8 mouse cellular contexts compared by ENCODE assay signal in the genomic region with DNA sequence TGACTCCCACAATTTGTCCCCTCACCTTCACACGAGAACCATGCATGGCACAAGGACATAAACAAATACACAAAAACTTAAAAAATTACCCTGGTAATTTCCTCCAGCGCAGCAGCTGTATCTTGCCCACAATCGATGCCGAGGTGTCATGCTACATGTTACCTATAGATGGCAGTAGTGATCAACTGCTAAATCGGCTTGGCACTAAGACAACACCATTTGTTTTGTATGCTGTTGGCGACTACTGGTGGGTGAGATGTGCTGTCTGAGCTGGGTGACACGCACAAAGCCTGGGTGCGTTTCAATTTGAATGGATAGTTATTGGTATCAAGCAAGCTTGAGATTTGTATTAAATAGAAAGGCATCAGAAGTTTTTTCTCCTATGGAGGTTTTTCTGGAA. TPM values are rescaled to one million over a fixed set of nuclear protein-coding genes. Genes with fewer than 3 reads are reported as not detected.
DNase-seq lines count a peak whose midpoint lies in the region; ATAC-seq and TF ChIP-seq lines count a peak whose summit lies in the region.

No protein-coding gene starts in this region.

- H3K4me1 ChIP-seq in cortical plate, adult 2 months (ENCODE audit: control insufficient read depth, insufficient read depth, low read length): no peaks in the 10 kb centered on the region
- H3K4me1 ChIP-seq in kidney, postnatal 0 days (replicated peaks; ENCODE audit: insufficient read depth, low read length): no peaks in the 10 kb centered on the region

- DNase-seq in R1 (ENCODE audit: low read depth, low spot score) (peak; percentile 66), liver (peak; percentile 50)
- peak; percentile 66 for DNase-seq in gastrocnemius, adult 18-20 months (ENCODE audit: low spot score)
- DNase-seq in kidney, postnatal 0 days (ENCODE audit: low spot score): peak; percentile 81
- DNase-seq in naive thymus-derived CD4-positive, alpha-beta T cell, adult 2 months (ENCODE audit: low read depth): peak; percentile 90
- DNase-seq in thymus, postnatal 14 days: peak; percentile 77

- no peaks in the 10 kb centered on the region for H3K9me3 ChIP-seq in kidney, postnatal 0 days (replicated peaks; ENCODE audit: low read length)

- no peak for TF ChIP-seq POLR2A in cortical plate, adult 2 months (IDR thresholded peaks at IDR 0.05; ENCODE audit: extremely low read depth, insufficient read depth, low read length)

- peak; percentile 99 for TF ChIP-seq CTCF in cortical plate, adult 2 months (IDR thresholded peaks at IDR 0.05; ENCODE audit: extremely low read depth, insufficient read depth, low read length)
- TF ChIP-seq CTCF in kidney, postnatal 0 days (IDR thresholded peaks at IDR 0.05; ENCODE audit: low read depth): peak; percentile 97

- H3K4me3 ChIP-seq in cortical plate, adult 2 months (ENCODE audit: insufficient read depth, low read length): no peak overlapping the region
- H3K4me3 ChIP-seq in kidney, postnatal 0 days (replicated peaks; ENCODE audit: low read depth, low read length): no peak overlapping the region

- no peak overlapping the region for H3K27ac ChIP-seq in cortical plate, adult 2 months (ENCODE audit: insufficient read depth, low read length)
- no peak overlapping the region for H3K27ac ChIP-seq in kidney, postnatal 0 days

- no peaks in the 10 kb centered on the region for H3K36me3 ChIP-seq in kidney, postnatal 0 days (ENCODE audit: insufficient read depth, low read length)

- no peaks in the 10 kb centered on the region for H3K27me3 ChIP-seq in kidney, postnatal 0 days (ENCODE audit: insufficient read depth, low read length)

- ATAC-seq in CD4-positive, CD25-positive, alpha-beta regulatory T cell, adult 4 months: peak; percentile 76
- no peak for ATAC-seq in kidney, postnatal 0 days (replicated peaks; ENCODE audit: low FRiP score, low read depth)

- 7% methylated on average over 8 of the region's 8 CpGs for WGBS in kidney, postnatal 0 days

- no peak overlapping the region for H3K4me2 ChIP-seq in kidney, postnatal 0 days (ENCODE audit: low read length)

- H3K9ac ChIP-seq in kidney, postnatal 0 days (ENCODE audit: low read depth, low read length): no peak overlapping the region

RNA-seq across cellular contexts. Expression of gene Cldn10, which starts 32.4 kb away (rescaled TPM):
- polyA plus RNA-seq in CD4-positive, CD25-positive, alpha-beta regulatory T cell, adult 4 months (2017; shearing (Covaris generic)): 1 to 10 TPM; 2.6 to 2.7 TPM
- 34.9 and 36.4 TPM in 2 replicates for polyA plus RNA-seq in cortical plate, adult 2 months (2012; rRNA removed)
- not detected for total RNA-seq in gastrocnemius, adult 18-20 months (2021)
- polyA plus RNA-seq in kidney, postnatal 0 days (2015; fragmentation: Nextera tagmentation; extraction: Ambion mirVana): 199 and 211 TPM in 2 replicates
